Mouse (Mus musculus) spleen, adult 2 months (tissue): Measurements from ENCODE around the gene Dnph1.

Experiments used
- CTCF ChIP-seq: fragments of 200-500 bp; IDR thresholded peaks from 2 replicates; pipeline ENCODE4 v1.5.1; 2011; ENCODE audit warnings: mild to moderate bottlenecking, inconsistent platforms; ENCODE audit not compliant: insufficient read depth, insufficient read length, insufficient replicate concordance; ENCODE audit errors: extremely low read depth
- POLR2A ChIP-seq: fragments of 200-500 bp; IDR thresholded peaks from 2 replicates; pipeline ENCODE4 v1.6.1; 2011; ENCODE audit warnings: low read depth, low read length, inconsistent platforms

DNA sequence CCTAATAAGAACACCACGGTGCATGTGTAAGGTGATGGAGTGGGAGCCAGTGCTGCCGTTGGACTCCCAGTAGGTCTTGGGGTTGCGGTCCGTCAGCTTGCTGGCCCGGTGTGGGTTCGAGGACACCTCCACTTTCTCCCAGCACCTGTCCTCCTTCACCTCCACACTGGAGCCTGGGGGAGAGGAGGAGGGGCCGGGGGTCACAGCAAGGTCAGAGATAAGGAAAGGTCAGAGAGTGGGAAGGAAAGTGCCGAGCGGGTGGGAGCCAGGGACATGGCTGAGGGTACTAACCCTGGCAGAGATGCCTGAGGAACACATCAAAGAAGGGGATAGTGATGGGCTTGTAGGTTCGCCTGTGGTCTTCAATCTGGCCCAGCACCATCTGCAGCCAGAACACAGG is 28.6 kb downstream of the Dnph1 start:
- TF ChIP-seq POLR2A (no peak), CTCF (no peak)
